Mouse (Mus musculus) thymus, postnatal 25 days (tissue): ENCODE results near the gene Pigk.

Experiments
- DNase-seq: peaks from one replicate; pipeline ENCODE4 v3.0.0; 2022

Pigk gene

DNA sequence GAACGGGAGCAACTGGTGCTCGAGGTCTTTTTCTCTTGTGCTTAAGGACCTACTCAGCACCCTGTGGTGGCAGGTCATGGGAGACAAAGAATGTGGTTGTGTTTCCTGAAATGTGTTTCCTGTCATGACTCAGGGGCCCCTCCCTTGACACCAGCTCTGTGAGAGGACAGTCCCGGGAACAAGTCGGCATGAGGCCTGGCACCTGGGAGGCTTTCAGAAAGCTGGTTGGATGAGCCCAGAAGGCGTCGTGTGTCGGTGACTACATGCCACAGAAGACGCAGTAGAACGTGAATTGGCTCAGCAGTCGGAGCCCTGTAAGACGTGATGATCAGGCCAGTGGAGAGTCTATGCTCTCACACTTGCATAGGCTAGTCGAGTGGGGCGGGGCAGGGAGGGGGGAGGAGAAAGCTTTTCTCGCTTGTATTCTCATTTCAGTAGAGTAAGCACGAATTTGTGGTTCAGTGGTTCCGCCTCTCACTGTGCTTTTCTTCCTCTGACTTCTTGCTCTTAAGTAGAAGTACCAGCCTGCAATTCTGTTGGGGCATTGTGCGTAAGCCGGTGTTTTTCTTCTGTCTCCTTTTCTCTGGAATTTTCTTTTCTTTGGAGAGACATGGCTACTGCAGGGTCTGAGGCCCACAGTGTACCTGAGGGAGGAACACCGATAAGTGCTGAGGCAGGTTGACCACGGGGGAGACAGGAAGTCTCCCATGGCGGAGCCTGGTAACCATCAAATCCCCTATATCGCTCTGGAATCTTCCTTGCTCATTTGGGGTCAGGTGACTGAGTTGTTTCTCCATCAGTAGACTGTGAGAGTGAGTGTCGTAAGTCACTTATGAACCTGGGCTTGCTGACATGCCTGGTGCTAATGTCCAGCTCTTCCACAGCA is 198.6 kb downstream of the Pigk start:
- peak; percentile 73 for DNase-seq

- DNase-seq: no peak
These were observed 199.2 kb downstream of the Pigk start for GRCm38 (mm10) chr3:152913150-152913549.

- DNase-seq: no peak
These were observed 199.7 kb downstream of the Pigk start for GRCm38 (mm10) chr3:152913625-152914024.

- DNase-seq: no peak
These were observed 200.5 kb downstream of the Pigk start for GRCm38 (mm10) chr3:152914376-152914775.

- peak; percentile 23 for DNase-seq
These were observed 203.7 kb downstream of the Pigk start for GRCm38 (mm10) chr3:152917579-152917978.

- DNase-seq: peak; percentile 32
These were observed 205.2 kb downstream of the Pigk start for GRCm38 (mm10) chr3:152919101-152919500.

GRCm38 (mm10) chr3:152920365-152920764 is 206.5 kb downstream of the Pigk start:
- no peak for DNase-seq

DNA sequence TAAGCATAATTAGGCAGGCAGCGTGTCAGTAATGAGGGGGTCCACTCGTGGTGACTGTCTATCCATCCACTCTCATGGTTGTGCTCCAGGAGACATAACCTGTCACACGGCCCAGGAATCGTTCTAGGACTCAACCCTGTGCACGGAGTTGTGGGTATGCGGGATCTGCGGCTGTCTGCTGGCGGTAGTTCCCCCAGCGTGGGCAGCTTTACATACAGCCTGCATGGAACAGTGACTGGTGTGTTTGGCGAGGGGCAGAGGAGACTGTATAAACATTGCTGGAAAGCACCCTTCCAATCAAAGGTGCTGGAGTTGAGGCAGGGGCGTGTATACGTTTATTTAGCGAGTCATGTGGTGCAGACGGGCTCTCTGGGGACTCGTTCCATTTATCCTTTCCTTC is 209.6 kb downstream of the Pigk start:
- DNase-seq: no peak

GRCm38 (mm10) chr3:152925364-152925763 is 211.5 kb downstream of the Pigk start:
- DNase-seq: no peak

DNA sequence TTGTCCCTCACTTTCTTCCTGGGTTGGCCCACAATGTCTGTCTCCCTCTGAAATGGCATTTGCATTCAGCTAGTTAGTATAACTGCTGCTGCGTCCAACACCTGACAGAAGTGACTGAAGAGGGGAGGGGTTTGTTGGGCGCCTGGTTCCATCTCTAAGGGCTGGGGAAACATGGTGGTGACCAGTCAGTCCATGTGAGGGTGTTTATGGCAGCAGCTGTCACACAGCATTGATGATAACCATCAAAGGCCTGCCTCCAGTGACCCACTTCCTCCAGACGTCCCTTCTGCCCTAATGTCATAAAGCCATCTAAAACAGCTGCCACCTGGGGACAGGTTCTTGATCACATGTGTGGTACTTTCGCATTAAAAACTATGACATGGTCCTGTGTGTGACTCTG is 212.3 kb downstream of the Pigk start:
- no peak for DNase-seq

DNA sequence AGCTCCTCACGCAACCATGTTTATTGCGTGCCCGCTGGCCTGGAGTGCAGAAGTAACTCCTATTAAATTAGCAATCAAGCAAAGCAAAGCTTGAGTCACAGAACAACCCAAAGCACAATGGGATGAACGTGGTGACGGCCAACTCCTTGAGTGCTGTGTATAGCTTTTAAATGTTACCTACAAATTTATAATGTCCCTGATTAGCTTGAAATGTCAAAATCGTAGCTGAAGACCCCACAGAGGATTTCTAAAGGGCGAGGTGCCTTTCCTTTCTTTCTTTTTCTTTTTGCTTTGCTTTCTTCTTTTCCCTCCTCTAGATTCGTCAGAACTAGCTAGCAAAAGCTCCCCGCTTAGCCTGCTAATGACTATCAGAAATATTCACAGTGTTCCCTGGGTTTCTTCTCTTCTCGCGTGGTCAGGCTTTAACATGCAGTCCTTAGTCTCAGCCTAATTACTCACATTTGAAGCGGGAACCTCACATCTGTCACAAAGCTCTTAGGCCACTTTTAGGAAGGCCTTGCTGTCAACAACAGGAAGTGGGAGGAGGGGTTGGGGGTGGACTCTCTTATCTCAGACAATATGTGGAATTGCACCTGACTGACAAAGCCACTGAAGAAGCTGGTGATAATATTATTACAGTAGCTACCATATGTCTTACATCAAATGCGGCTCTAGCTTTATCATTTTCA is 214.5 kb downstream of the Pigk start:
- DNase-seq: peak; percentile 60

DNA sequence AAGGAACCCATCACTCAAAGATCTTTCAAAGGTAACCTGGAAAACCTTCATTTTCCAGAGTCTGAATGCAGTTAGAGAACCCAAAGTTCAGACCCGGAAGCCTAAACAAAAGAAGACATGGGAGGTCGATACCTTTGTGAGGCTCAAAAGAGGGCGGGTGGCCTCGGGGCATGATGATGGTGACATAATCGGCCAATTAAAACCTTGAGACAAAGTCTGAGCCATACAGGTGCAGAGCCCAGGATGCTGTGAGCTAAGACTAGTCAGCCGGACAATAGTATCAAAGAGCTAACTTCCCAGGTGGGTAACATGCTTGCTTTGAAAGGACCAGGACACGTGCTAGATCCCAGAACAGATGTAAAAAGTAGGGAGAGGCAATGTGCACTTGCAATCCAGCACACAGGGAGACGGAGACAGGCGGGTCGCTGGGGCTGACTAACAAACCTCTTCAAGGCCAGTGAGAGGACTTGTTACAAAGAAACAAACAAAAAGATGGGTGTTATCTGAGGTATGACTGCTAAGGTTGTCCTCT is 215.4 kb downstream of the Pigk start:
- no peak for DNase-seq

DNA sequence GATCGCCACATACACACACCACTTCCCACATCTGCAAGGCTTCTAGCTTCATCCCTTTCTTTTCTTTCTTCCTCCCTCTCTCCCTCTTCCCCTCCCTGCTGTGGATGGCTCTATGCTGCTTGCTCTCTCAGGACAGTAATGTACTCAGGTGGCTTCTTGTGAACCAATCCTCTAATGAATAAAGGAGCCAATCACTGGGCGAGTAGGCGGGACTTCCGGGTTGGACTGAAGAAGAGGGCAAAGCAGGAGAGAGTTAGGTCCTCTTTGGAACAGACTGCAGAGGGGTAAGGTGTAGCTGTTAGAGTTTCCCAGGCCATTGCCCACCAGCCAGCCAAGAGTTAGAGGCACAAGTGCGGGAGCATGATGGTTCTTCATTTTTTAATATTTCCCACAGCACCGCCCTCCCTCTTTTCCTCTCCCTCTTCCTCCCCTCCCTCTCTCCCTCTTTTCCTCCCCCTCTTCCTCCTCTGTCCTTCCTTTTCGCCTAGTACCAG is 215.9 kb downstream of the Pigk start:
- DNase-seq: peak; percentile 65

DNA sequence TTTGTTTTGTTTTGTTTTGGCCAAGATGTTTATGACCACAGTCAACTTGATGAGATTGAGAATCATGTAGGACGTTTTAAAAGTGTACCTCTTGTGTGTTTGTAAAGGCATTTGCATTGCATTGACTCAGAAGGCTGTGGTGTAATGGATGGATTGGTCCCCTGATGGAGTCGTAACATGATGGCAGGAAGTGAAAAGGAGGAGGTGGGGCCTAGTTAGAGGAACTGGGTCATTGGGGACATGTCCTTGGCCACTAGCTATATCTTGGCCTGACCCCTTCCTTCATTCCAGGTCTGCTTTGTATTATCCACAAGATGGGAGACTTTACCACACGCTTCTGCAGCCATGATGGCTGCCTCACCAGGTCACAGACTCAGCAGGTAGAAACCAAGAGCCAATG is 217.5 kb downstream of the Pigk start:
- DNase-seq: no peak

GRCm38 (mm10) chr3:152932096-152932495 is 218.2 kb downstream of the Pigk start:
- no peak for DNase-seq

DNA sequence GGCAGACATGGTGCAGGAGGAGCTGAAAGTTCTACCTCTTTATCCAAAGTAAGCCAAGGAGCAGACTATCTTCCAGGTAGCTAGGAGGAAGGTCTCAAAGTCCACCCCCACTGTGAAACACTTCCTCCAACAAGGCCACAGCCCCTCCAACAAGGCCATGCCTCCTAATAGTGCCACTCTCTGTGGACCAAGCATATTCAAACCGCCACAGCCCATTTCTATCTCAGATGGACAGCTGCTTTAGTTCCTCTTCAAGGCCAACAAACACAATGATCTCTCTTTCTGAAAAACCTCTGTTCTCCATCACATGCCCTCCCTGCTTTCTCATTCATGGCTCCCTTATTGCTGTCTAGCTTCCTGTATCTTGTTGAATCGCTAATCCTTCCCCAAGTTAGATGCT is 218.6 kb downstream of the Pigk start:
- no peak for DNase-seq

- no peak for DNase-seq
These were observed 219.8 kb downstream of the Pigk start for GRCm38 (mm10) chr3:152933737-152934136.

DNA sequence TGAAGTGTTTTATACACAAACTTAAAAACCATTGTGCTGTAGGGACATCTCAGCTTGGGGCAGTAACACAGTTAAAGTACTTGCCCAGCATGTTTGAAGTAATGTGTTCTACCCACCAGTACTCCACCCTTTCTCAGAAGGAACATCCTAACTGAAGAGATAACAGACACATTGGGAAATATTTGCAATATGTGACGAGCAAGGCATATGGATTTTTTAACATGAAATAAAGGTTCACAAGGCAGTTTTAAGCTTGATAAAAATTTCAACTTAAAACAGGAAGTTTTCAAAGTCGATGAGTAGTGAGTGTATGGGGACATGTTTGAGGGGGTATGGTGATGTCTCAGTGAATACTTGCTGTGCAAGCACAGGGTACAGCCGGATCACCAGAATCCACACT is 222.4 kb downstream of the Pigk start:
- DNase-seq: no peak

DNA sequence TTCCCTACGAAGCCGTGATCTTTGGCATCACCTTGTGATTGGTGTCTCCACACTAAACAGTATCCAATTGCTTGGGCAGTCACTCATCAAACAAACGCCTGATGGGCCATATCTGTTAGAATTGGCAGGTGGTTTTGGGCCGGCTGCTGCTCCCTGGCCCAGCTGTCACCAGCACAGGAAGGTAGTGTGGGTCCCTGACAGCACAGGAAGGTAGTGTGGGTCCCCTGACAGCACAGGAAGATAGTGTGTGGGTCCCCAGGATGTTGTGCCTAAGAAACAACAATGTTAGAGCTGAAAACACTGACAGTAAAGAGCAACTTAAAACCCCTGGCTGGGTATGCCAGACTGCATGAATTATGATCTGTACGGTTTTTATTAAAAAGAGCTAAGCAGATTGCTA is 227.8 kb downstream of the Pigk start:
- peak; percentile 48 for DNase-seq

- peak; percentile 83 for DNase-seq
These were observed 229.1 kb downstream of the Pigk start for GRCm38 (mm10) chr3:152942985-152943384.

DNA sequence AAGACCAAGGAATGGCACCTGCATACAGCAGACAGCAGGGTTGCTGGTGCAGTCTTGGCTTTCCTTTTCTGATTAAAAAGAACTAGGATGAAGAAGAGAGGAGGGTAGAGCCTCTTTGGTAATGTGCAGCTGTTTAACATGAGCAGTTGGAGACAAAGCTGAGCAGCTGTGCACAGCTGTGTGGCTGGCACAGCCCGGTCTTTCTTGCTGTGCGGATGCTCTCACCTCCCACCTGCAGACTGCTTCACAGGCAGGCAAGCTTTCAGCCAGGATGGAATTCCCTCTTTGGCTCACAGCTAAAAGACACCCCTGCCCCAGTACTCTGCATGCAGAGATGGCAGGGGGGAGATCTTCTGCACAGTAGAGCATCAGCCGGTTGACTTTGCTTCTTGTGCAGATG is 230.9 kb downstream of the Pigk start:
- peak; percentile 67 for DNase-seq

- no peak for DNase-seq
These were observed 233.2 kb downstream of the Pigk start for GRCm38 (mm10) chr3:152947031-152947640.

DNA sequence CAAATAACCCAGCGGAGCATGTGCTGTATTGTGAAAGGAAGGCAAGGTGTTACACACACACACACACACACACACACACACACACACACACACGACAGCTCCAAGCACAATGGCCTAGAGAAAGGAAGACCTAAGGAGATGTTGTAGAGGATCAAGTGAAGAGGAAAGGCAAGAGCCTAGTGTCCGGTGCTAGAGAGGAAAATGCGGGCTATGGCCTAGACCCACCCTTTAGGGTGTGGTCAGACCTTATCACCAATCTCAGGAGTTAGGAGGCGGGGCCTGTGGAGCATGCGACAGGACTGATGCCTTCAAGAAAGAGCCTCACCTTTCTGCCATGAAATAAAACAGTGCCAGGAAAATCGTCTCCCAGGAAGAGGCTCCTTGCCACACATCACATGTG is 234.7 kb downstream of the Pigk start:
- no peak for DNase-seq
